In the genomic region with DNA sequence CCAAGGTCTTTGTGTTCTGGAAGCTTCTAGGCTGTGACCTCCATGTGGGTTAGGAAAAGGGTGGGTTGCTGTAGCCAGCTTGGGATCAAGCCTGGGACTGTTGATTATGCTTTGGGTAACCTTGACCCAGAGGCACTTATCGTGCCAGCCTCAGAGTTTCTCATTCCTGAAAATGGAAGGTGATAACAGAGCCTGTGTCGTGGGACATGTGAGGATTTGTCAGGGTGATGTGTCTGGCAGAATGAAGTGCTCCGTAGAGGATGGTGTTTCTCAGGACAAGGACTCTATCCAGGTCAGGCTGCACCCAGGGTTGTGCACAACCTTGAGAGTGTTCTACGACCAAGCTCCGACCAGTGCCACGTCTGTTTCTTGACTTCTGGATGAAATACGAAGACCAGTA, we compare ENCODE assay signal across 26 mouse cellular contexts.
A peak's percentile ranks its signal among the peaks of the same experiment; 100 is the strongest.
DNase-seq lines count a peak whose midpoint lies in the region; ATAC-seq lines count a peak whose summit lies in the region.
"Had no signal": no experiment of that assay in that cellular context is flagged by ENCODE, and none has a peak within 500 bp of the region (broad histone marks: within the 10 kb centered on the region; RNA-seq: fewer than 3 reads in every experiment).

No protein-coding gene starts in this region.

- peak; percentile 61 for ATAC-seq in heart, embryonic 14.5 days (ENCODE audit: insufficient number of reproducible peaks, insufficient read depth, low FRiP score, low read depth)
- ATAC-seq in hindbrain, embryonic 11.5 days (ENCODE audit: low FRiP score): no peak
- ATAC-seq: forebrain, postnatal 0 days; liver, postnatal 0 days; lung, postnatal 0 days; midbrain, embryonic 15.5 days; Patski had no signal

- H3K4me1 ChIP-seq in heart, embryonic 14.5 days (ENCODE audit: control insufficient read depth in 2 of 2, insufficient read depth in 2 of 2, low read length in 2 of 2): peaks cover 41 to 54% of the 10 kb centered on the region in 2 experiments
- H3K4me1 ChIP-seq in hindbrain, embryonic 11.5 days (replicated peaks; ENCODE audit: control insufficient read depth, insufficient read depth, low read length): no peaks in the 10 kb centered on the region
- H3K4me1 ChIP-seq: hindbrain, embryonic 15.5 days; midbrain, embryonic 15.5 days; neural tube, embryonic 12.5 days had no signal

- peak; percentile 59 to 80 for DNase-seq in heart, adult 18-20 months
- no peak for DNase-seq in heart, postnatal 25 days (ENCODE audit: low spot score)
- peak; percentile 46 for DNase-seq in heart, adult 8-10 months (ENCODE audit: low spot score)
- no peak for DNase-seq in adipocyte (ENCODE audit: low spot score)
- no peak for DNase-seq in hindbrain, embryonic 11.5 days (ENCODE audit: low spot score)
- no peak for DNase-seq in layer of hippocampus, adult 9-10 months (ENCODE audit: low spot score)
- DNase-seq: B cell, adult 2 months; cerebellum, postnatal 10 days; forebrain, postnatal 0 days; gastrocnemius, postnatal 14 days; kidney, adult 2 months; liver, postnatal 0 days; retina, postnatal 1 day; right cerebral cortex, postnatal 25 days; spleen, adult 18-20 months; thymus, postnatal 14 days had no signal

- H3K9ac ChIP-seq in heart, embryonic 14.5 days (ENCODE audit: low read length): no peak overlapping the region
- no peak overlapping the region for H3K9ac ChIP-seq in hindbrain, embryonic 11.5 days (ENCODE audit: low read depth, low read length)
- H3K9ac ChIP-seq: forebrain, postnatal 0 days; hindbrain, embryonic 15.5 days; liver, postnatal 0 days; midbrain, embryonic 15.5 days; neural tube, embryonic 12.5 days had no signal

- H3K4me3 ChIP-seq in heart, embryonic 14.5 days (ENCODE audit: control insufficient read depth in 1 of 2, insufficient read depth in 1 of 2, low read depth in 1 of 2, low read length in 2 of 2): no peak overlapping the region
- H3K4me3 ChIP-seq in hindbrain, embryonic 11.5 days (ENCODE audit: low read depth, low read length): no peak overlapping the region
- H3K4me3 ChIP-seq: hindbrain, embryonic 15.5 days; midbrain, embryonic 15.5 days; neural tube, embryonic 12.5 days had no signal

- 40% methylated on average over 7 of the region's 7 CpGs for WGBS in heart, embryonic 14.5 days
- 93% methylated on average over 7 of the region's 7 CpGs for WGBS in hindbrain, embryonic 11.5 days

- peak overlapping the region; percentile 73 to 77 for H3K27ac ChIP-seq in heart, embryonic 14.5 days (replicated peaks in 1 of 2; ENCODE audit: control insufficient read depth in 1 of 2, insufficient read depth in 1 of 2, low read depth in 2 of 2, low read length in 2 of 2)
- H3K27ac ChIP-seq in hindbrain, embryonic 11.5 days (ENCODE audit: low read depth, low read length): no peak overlapping the region
- H3K27ac ChIP-seq: hindbrain, embryonic 15.5 days; kidney, postnatal 0 days; macrophage; midbrain, embryonic 15.5 days; neural tube, embryonic 12.5 days had no signal

- H3K4me2 ChIP-seq in heart, embryonic 14.5 days (ENCODE audit: low read length): no peak overlapping the region
- no peak overlapping the region for H3K4me2 ChIP-seq in hindbrain, embryonic 11.5 days (replicated peaks; ENCODE audit: low read depth, low read length)
- H3K4me2 ChIP-seq: hindbrain, embryonic 15.5 days; midbrain, embryonic 15.5 days; neural tube, embryonic 12.5 days had no signal

- no peaks in the 10 kb centered on the region for H3K27me3 ChIP-seq in heart, embryonic 14.5 days (ENCODE audit: control insufficient read depth, insufficient read depth, low read length)
- no peaks in the 10 kb centered on the region for H3K27me3 ChIP-seq in hindbrain, embryonic 11.5 days (ENCODE audit: control insufficient read depth, insufficient read depth, low read length)
- H3K27me3 ChIP-seq: CH12.LX; hindbrain, embryonic 15.5 days; midbrain, embryonic 15.5 days; neural tube, embryonic 12.5 days; Patski had no signal

- H3K9me3 ChIP-seq in heart, embryonic 14.5 days (ENCODE audit: control insufficient read depth, low read length): no peaks in the 10 kb centered on the region
- H3K9me3 ChIP-seq in hindbrain, embryonic 11.5 days (ENCODE audit: control insufficient read depth, low read length): no peaks in the 10 kb centered on the region
- H3K9me3 ChIP-seq: G1E; hindbrain, embryonic 15.5 days; midbrain, embryonic 15.5 days; neural tube, embryonic 12.5 days had no signal

- intact Hi-C loops in heart, postnatal 25 days (cut with DNase I): loop anchor here (2.0 to 5.0 kb wide), 2 partner anchors 151 to 253 kb away; no protein-coding TSS in a partner anchor

- no peaks in the 10 kb centered on the region for H3K36me3 ChIP-seq in heart, embryonic 14.5 days (ENCODE audit: control insufficient read depth, insufficient read depth, low read length)
- H3K36me3 ChIP-seq in hindbrain, embryonic 11.5 days (ENCODE audit: control insufficient read depth, insufficient read depth, low read length): no peaks in the 10 kb centered on the region
- H3K36me3 ChIP-seq: G1E; hindbrain, embryonic 15.5 days; midbrain, embryonic 15.5 days; neural tube, embryonic 12.5 days had no signal

Comparison
In these comparisons a context has a peak if more than half of its experiments do, and no peak if none do; other contexts are left out.
1. DNase-seq: peak in heart, adult 18-20 months (2 of 2) and heart, adult 8-10 months (single experiment); none in heart, postnatal 25 days (single experiment), adipocyte (single experiment), hindbrain, embryonic 11.5 days (single experiment) and layer of hippocampus, adult 9-10 months (single experiment).